Mouse (Mus musculus) heart, adult 2 months (tissue): Measurements from ENCODE around the gene Sema3f.

Source experiments
- CTCF ChIP-seq: fragments of 200-600 bp; IDR thresholded peaks from 2 replicates; pipeline ENCODE4 v1.8.1; 2022; ENCODE audit warnings: antibody characterized with exemption, mild to moderate bottlenecking, moderate library complexity
- POLR2A ChIP-seq: fragments of 200-500 bp; IDR thresholded peaks from 2 replicates; pipeline ENCODE4 v1.6.1; 2011; ENCODE audit warnings: mild to moderate bottlenecking, low read depth, low read length, control low read depth; ENCODE audit not compliant: insufficient read depth

DNA sequence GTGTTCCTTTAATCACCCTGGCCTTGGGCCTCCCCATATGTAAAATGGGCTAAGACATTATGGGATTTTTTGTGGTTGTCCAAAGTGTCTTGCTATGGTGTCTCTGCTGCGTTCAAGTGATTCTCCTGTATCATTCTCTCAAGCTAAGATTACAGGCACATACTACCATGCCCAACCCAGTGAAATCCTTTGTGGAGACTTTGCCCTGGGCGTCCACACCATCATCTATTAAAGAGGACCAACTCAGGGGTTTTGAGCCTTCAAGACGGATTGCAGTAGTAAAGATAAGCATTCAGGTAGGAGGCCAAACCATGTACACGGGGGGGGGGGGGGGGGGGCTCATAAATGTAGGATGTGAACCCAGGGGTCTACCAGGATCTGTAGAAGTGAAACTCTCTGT is 55.7 kb downstream of the Sema3f start:
- TF ChIP-seq CTCF: no peak
- TF ChIP-seq POLR2A: no peak
